Mouse (Mus musculus) embryonic facial prominence, embryonic 11.5 days (tissue): ENCODE data around the gene Iqsec1. TPM values are rescaled to one million over a fixed set of nuclear protein-coding genes. Genes with fewer than 3 reads are reported as not detected.
"Not testable (repeated sequence)": the region's sequence is repeated elsewhere in the genome, so short reads cannot be mapped to it uniquely, and the experiment has no call there.

Experiments used
- ATAC-seq: fragments of 200-750 bp; cut with Nextera tagmentation; replicated peaks from 2 replicates; pipeline ENCODE4 v1.8.0; 2017; ENCODE audit warnings: low read depth; ENCODE audit not compliant: insufficient number of reproducible peaks, low FRiP score, low TSS enrichment
- DNase-seq: peaks from one replicate; pipeline ENCODE4 v3.0.0-alpha.2; 2015; ENCODE audit warnings: low spot score
- H3K27ac ChIP-seq: fragments of 300-500 bp; sonication (generic); replicated peaks from 2 replicates; pipeline ENCODE4 v1.5.1; 2014; ENCODE audit warnings: mild to moderate bottlenecking, low read depth, low read length, control low read depth
- H3K27me3 ChIP-seq: fragments of 300-500 bp; sonication (generic); 2 replicates; pipeline ENCODE4 v1.6.1; 2014; ENCODE audit warnings: mild to moderate bottlenecking, low read length, moderate library complexity, mixed read lengths; ENCODE audit not compliant: control insufficient read depth, insufficient read depth
- H3K36me3 ChIP-seq: fragments of 300-500 bp; sonication (generic); replicated peaks from 2 replicates; pipeline ENCODE4 v1.6.1; 2014; ENCODE audit warnings: low read depth, mild to moderate bottlenecking, low read length, moderate library complexity, mixed read lengths; ENCODE audit not compliant: control insufficient read depth, insufficient read depth
- H3K4me1 ChIP-seq: fragments of 300-500 bp; sonication (generic); 2 replicates; pipeline ENCODE4 v1.6.1; 2014; ENCODE audit warnings: low read length, mixed read lengths; ENCODE audit not compliant: control insufficient read depth, insufficient read depth
- H3K4me2 ChIP-seq: fragments of 300-500 bp; sonication (generic); 2 replicates; pipeline ENCODE4 v1.6.1; 2014; ENCODE audit warnings: low read depth, mild to moderate bottlenecking, control low read depth, low read length, moderate library complexity
- H3K4me3 ChIP-seq: fragments of 300-500 bp; sonication (generic); 2 replicates; pipeline ENCODE4 v1.5.1; 2014; ENCODE audit warnings: low read depth, low read length, control low read depth
- H3K9ac ChIP-seq: fragments of 300-500 bp; sonication (generic); replicated peaks from 2 replicates; pipeline ENCODE4 v1.6.1; 2014; ENCODE audit warnings: mild to moderate bottlenecking, control low read depth, low read length
- H3K9me3 ChIP-seq: fragments of 300-500 bp; sonication (generic); replicated peaks from 2 replicates; pipeline ENCODE4 v1.6.1; 2016; ENCODE audit warnings: mild to moderate bottlenecking, low read length, inconsistent platforms, mixed read lengths; ENCODE audit not compliant: control insufficient read depth
- WGBS: fragments of 180-500 bp; shearing (Covaris S2); extraction: QIAGEN DNeasy Blood & Tissue Kit; methylation state at CpG from one replicate; pipeline ENCODE4 v1.1.7; 2014; 5-methylcytosine and 5-hydroxymethylcytosine counted together
- polyA plus RNA-seq: library from polyadenylated mRNA; unstranded; fragments of >200 nt; fragmentation: Nextera tagmentation; extraction: Ambion mirVana; gene quantifications from 2 replicates; pipeline ENCODE4 v1.2.1, GENCODE M21; 2014

Gene Iqsec1
- polyA plus RNA-seq, 1 experiment from 2014 or later = 6.1 TPM

DNA sequence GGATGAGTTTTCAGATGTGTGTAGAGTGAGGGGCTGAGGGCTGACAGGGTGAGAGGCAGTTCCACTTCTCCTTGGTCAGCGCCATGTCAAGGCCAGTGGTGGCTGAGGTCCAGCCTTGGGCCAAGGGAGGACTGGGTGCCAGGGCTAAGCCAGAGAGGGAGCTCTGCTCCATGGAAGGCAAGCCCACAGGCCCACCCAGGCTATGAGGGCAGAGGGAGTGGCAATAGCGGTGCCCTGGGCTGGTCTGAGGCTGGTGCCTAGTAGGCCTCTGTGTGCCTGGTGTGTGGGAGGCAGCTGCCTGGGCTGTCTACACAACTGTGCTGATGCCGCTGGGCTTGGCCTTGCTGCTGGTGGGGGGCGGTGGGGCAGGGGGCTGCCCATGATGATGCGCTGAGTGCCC is 326.3 kb downstream of the Iqsec1 start:
- DNase-seq (no peak), ATAC-seq (no peak)
- Histone ChIP-seq H3K27ac (no peak overlapping the region), H3K9me3 (no peaks in the 10 kb centered on the region), H3K27me3 (no peaks in the 10 kb centered on the region), H3K4me2 (no peak overlapping the region), H3K36me3 (no peaks in the 10 kb centered on the region; the same call in none of the 2 replicates), H3K4me3 (no peak overlapping the region), H3K4me1 (no peaks in the 10 kb centered on the region), H3K9ac (no peak overlapping the region)
- WGBS = 93% methylated on average over 5 of the region's 5 CpGs

DNA sequence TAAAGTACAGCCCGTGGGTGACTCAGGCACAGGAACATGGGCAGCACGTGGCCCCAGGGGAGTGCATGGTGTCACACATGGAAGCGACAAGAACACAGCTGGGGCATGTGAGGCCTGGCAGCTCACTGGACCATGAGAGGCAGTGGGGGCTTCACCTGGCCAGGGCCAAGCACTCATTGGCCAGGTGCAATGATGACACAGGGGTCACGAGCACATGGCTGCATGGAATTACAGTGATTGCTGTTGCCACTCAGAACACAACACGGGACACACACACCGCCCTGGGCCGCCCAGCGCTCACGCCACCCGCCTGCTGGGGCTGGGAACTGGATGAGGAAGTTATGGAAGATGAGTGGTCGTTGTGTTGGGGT is 327.5 kb downstream of the Iqsec1 start:
- no peaks in the 10 kb centered on the region for H3K27me3 ChIP-seq
- H3K4me2 ChIP-seq = no peak overlapping the region
- H3K36me3 ChIP-seq = no peaks in the 10 kb centered on the region; the same call in 1 of the 2 replicates
- no peaks in the 10 kb centered on the region for H3K9me3 ChIP-seq
- H3K9ac ChIP-seq = no peak overlapping the region
- no peak for ATAC-seq
- no peak overlapping the region for H3K27ac ChIP-seq
- 84% methylated on average over 11 of the region's 11 CpGs for WGBS
- H3K4me3 ChIP-seq = no peak overlapping the region
- no peaks in the 10 kb centered on the region for H3K4me1 ChIP-seq
- DNase-seq = no peak

DNA sequence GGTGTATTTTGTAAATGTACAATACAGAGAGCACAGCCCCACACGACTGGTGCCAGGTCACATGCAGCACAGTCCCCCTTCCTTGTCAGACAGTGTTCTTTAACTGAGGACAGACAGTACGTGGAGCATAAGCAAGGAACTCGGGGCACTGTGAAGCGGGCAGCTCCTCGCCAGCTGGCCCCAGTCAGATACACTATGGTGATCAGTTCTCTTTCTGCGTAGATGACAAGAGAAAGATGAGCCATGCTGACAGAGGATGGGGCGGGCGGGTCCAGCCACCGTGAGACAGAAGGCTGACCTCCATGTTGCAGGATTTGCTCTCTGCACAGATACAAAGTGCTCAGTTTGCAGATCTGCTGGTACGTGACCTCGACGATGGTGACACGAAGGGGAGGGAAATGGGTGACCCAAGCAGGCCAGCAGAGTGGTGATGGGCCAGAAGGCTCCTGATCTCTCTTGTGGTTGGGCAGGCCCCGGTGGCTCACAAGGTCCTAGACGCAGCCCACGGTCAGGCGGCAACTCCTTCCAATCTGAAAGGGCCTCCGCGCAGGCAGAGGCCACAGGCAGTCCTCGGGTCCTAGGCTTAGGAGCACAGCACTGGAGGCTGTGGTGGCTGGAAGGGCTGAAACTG is 328.0 kb downstream of the Iqsec1 start:
- no peak overlapping the region for H3K27ac ChIP-seq

DNA sequence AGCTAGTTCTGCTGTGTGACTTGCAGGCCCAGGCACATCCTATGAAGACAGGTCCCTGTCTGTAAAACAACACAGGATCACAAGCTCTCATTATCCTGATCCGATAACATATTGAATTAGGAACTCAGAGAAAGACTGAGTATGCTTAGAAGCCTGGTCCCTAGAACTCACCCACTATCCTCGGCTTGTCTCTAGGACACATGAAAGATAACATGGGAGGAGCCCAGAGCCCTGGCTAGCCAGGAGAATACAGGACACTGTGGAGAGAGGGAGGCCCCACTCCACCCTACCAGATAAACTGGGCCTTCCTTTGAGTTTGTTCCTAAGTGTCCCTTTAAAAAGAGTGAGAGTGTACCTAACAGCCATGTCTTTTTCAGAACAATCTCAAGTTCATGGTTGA is 328.6 kb downstream of the Iqsec1 start:
- no peak for DNase-seq
- Histone ChIP-seq H3K27me3 (no peaks in the 10 kb centered on the region), H3K4me1 (no peaks in the 10 kb centered on the region), H3K4me3 (no peak overlapping the region), H3K27ac (no peak overlapping the region), H3K4me2 (no peak overlapping the region), H3K36me3 (no peaks in the 10 kb centered on the region; the same call in 1 of the 2 replicates), H3K9me3 (no peaks in the 10 kb centered on the region), H3K9ac (no peak overlapping the region)
- 75% methylated on average over 2 of the region's 2 CpGs for WGBS
- no peak for ATAC-seq

More for the DNA sequence above, 328.0 kb downstream of the Iqsec1 start:
- no peak overlapping the region for H3K4me2 ChIP-seq
- DNase-seq = no peak
- H3K27me3 ChIP-seq = no peaks in the 10 kb centered on the region
- no peaks in the 10 kb centered on the region for H3K9me3 ChIP-seq
- 90% methylated on average over 20 of the region's 20 CpGs for WGBS
- H3K36me3 ChIP-seq = no peaks in the 10 kb centered on the region; the same call in 1 of the 2 replicates
- H3K9ac ChIP-seq = no peak overlapping the region
- ATAC-seq = no peak
- no peak overlapping the region for H3K4me3 ChIP-seq
- H3K4me1 ChIP-seq = no peaks in the 10 kb centered on the region

DNA sequence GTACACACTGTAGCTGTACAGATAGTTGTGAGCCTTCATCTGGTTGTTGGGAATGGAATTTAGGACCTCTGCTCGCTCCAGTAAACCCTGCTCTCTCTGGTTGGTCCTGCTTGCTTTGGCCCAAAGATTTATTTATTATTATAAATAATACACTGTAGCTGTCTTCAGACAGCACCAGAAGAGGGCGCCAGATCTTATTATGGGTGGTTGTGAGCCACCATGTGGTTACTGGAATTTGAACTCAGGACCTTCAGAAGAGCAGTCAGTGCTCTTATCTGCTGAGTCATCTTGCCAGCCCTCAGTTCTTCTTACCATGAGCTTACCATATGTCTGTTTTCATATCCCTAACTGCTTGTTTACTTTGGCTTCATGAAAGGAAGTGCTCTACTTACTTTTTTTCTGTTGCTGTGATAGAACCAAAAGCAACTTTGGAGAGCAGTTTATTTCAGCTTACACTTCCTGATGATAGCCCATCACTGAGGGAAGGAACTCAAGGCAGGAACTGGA is 332.1 kb downstream of the Iqsec1 start:
- H3K36me3 ChIP-seq, H3K27me3 ChIP-seq, ATAC-seq, H3K4me1 ChIP-seq, DNase-seq, H3K4me2 ChIP-seq, H3K4me3 ChIP-seq, H3K9me3 ChIP-seq, H3K27ac ChIP-seq, H3K9ac ChIP-seq: not testable (repeated sequence)
- whole genome bisulfite sequencing = 59% methylated on average over 2 of the region's 2 CpGs

DNA sequence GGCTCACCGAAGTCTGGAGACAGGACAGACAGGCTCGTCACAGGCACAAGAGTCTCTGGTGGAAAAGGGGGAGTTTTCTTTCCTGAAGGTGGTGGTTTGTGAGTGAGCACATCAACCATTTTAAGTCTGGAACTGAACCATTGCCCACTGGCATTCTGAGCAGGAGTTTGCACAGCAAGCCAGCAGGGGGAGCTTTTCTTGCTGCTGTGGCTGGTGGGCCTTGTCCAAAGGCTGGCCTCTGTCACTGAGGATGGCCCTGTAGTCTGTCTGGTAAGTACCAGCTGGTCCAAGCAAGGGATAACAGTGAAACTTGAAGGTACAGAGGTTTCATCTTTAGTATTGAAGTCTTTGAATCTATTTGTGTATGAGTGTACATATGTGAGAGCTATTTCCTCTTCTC is 334.7 kb downstream of the Iqsec1 start:
- no peak overlapping the region for H3K4me2 ChIP-seq
- H3K27ac ChIP-seq = no peak overlapping the region
- no peaks in the 10 kb centered on the region for H3K9me3 ChIP-seq
- WGBS = 56% methylated on average over 2 of the region's 2 CpGs
- no peaks in the 10 kb centered on the region for H3K4me1 ChIP-seq
- H3K36me3 ChIP-seq = no peaks in the 10 kb centered on the region
- H3K9ac ChIP-seq = no peak overlapping the region
- H3K27me3 ChIP-seq = no peaks in the 10 kb centered on the region
- H3K4me3 ChIP-seq = no peak overlapping the region
- no peak for ATAC-seq
- peak; percentile 46 for DNase-seq

DNA sequence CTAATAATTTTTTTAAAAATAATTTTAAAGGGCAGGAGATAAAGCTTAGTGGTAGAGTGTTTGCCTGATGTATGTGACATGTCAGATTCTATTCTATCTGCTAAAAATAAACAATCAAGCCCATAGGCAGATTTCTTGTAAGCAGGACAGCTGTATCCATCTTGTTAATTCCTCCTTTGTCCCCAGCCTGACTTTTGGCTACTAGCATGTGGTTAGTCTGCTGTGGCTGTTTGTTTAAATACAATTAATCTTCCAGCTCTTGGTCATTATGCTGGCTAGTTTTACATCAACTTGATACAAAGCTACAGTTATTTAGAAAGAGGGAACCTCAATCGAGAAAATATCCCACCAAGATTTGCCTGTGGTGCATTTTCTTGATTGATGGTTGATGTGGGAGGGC is 337.9 kb downstream of the Iqsec1 start:
- no peak overlapping the region for H3K9ac ChIP-seq
- no peak for ATAC-seq

DNA sequence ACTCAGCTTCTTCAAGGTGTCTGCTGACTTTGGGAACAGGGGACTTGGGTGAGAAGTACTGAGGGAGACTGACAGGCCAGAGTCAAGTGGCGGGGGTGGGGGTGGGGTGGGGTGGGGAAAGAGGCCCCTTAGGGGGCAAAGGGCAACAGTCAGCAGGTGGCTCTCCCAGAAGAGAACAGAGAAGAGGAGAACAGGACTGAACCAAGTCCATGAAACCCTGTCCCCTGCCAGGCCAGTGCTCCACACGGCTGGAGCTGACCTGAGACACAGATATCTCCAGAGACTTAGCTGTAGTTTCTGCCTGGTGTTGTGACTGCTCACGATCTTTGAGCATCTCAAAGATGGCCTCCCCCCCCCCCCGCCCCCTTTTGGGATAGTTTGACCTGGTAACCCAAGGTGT is 339.2 kb downstream of the Iqsec1 start:
- 66% methylated on average over 4 of the region's 4 CpGs for WGBS
- Histone ChIP-seq H3K4me2 (no peak overlapping the region), H3K27me3 (no peaks in the 10 kb centered on the region), H3K4me1 (no peaks in the 10 kb centered on the region), H3K9ac (no peak overlapping the region), H3K36me3 (no peaks in the 10 kb centered on the region), H3K4me3 (no peak overlapping the region), H3K9me3 (no peaks in the 10 kb centered on the region), H3K27ac (no peak overlapping the region)
- DNase-seq (no peak), ATAC-seq (no peak)

More for the DNA sequence above, 337.9 kb downstream of the Iqsec1 start:
- no peak overlapping the region for H3K27ac ChIP-seq
- H3K4me1 ChIP-seq = no peaks in the 10 kb centered on the region
- no peak overlapping the region for H3K4me3 ChIP-seq
- H3K36me3 ChIP-seq = no peaks in the 10 kb centered on the region
- H3K4me2 ChIP-seq = no peak overlapping the region
- 68% methylated on average over 1 of the region's 1 CpGs for WGBS
- no peak for DNase-seq
- no peaks in the 10 kb centered on the region for H3K27me3 ChIP-seq
- no peaks in the 10 kb centered on the region for H3K9me3 ChIP-seq
